Mouse (Mus musculus) heart, postnatal 0 days (tissue): Measurements from ENCODE around the gene Trex1. TPM values are rescaled to one million over a fixed set of nuclear protein-coding genes. Genes with fewer than 3 reads are reported as not detected.

ENCODE experiments used
- ATAC-seq: fragments of 200-750 bp; cut with Nextera tagmentation; 2 replicates; pipeline ENCODE4 v1.8.0; 2017; ENCODE audit warnings: low read depth, moderate number of reproducible peaks, moderate library complexity; ENCODE audit not compliant: insufficient read depth
- DNase-seq: peaks from one replicate; pipeline ENCODE4 v3.0.0-alpha.2; 2016; ENCODE audit warnings: low spot score
- H3K27ac ChIP-seq: fragments of 300-500 bp; sonication (generic); 2 replicates; pipeline ENCODE4 v1.5.1; 2014; ENCODE audit warnings: low read depth, mild to moderate bottlenecking
- H3K27me3 ChIP-seq: fragments of 300-500 bp; sonication (generic); 2 replicates; pipeline ENCODE4 v1.6.1; 2014; ENCODE audit warnings: low read length, mixed read lengths; ENCODE audit not compliant: control insufficient read depth, insufficient read depth
- H3K36me3 ChIP-seq: fragments of 300-500 bp; sonication (generic); replicated peaks from 2 replicates; pipeline ENCODE4 v1.6.1; 2014; ENCODE audit warnings: low read length, mixed read lengths; ENCODE audit not compliant: control insufficient read depth, insufficient read depth
- H3K4me1 ChIP-seq: fragments of 300-500 bp; sonication (generic); 2 replicates; pipeline ENCODE4 v1.6.1; 2014; ENCODE audit warnings: antibody characterized with exemption; ENCODE audit not compliant: control insufficient read depth, insufficient read depth
- H3K4me2 ChIP-seq: fragments of 300-500 bp; sonication (generic); 2 replicates; pipeline ENCODE4 v1.6.1; 2014; ENCODE audit warnings: low read depth, mild to moderate bottlenecking, low read length, moderate library complexity
- H3K4me3 ChIP-seq: fragments of 300-500 bp; sonication (generic); 2 replicates; pipeline ENCODE4 v1.5.1; 2014; ENCODE audit warnings: low read depth, low read length
- H3K9ac ChIP-seq: fragments of 300-500 bp; sonication (generic); replicated peaks from 2 replicates; pipeline ENCODE4 v1.6.1; 2014; ENCODE audit warnings: low read depth, low read length, mixed read lengths
- H3K9me3 ChIP-seq: fragments of 300-500 bp; sonication (generic); replicated peaks from 2 replicates; pipeline ENCODE4 v1.6.1; 2016; ENCODE audit warnings: low read length; ENCODE audit not compliant: control insufficient read depth
- CTCF ChIP-seq: IDR thresholded peaks from 2 replicates; pipeline ENCODE4 v1.5.1; 2016; ENCODE audit warnings: antibody characterized with exemption, control low read depth, low read depth
- EP300 ChIP-seq: IDR thresholded peaks from 2 replicates; pipeline ENCODE4 v1.6.1; 2016; ENCODE audit warnings: antibody characterized with exemption, low read depth
- WGBS: fragments of 180-500 bp; shearing (Covaris S2); extraction: QIAGEN DNeasy Blood & Tissue Kit; methylation state at CpG from one replicate; pipeline ENCODE4 v1.1.7; 2014; 5-methylcytosine and 5-hydroxymethylcytosine counted together
- polyA plus RNA-seq: library from polyadenylated mRNA; unstranded; fragments of >200 nt; fragmentation: Nextera tagmentation; extraction: Ambion mirVana; gene quantifications from 2 replicates; pipeline ENCODE4 v1.2.1, GENCODE M21; 2015
- total RNA-seq: library from RNA; depleted of rRNA; stranded (reverse); fragments of >200 nt; gene quantifications from 2 replicates; pipeline ENCODE4 v1.2.3, GENCODE M21; 2014; ENCODE audit warnings: low replicate concordance

The Trex1 gene
- total and polyA plus RNA-seq, 2 experiments from 2014 or later = 14.6 to 44.2 TPM

DNA sequence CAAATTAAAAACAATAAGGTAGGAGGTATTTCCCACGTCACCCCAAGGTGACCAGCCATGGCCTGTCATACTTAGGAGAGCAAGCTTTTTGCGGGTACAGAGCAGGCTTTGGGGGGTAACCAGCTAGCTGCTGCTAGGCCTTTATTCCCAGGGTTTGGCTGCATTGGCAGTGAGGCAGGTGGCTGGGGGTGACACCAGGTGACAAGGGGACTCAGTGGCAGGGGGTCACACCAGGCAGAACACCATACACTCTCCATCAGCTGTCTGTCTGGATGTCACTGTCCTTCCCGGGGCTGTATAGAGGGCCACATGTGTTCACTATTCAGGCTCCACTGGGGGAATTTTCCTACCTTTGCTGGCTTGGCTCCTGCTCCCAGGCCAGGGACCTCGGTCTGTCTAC lies 2.6 kb downstream of the Trex1 start:
- Histone ChIP-seq H3K27ac (no peak overlapping the region), H3K4me1 (0 out of 2 replicates have a peak, but pooled peaks cover 16% of the 10 kb centered on the region), H3K4me2 (no peak overlapping the region), H3K27me3 (no peaks in the 10 kb centered on the region), H3K9me3 (no peaks in the 10 kb centered on the region), H3K36me3 (peaks cover 37% of the 10 kb centered on the region), H3K9ac (no peak overlapping the region), H3K4me3 (no peak overlapping the region)
- DNase-seq = no peak
- WGBS = 74% methylated on average over 4 of the region's 4 CpGs
- TF ChIP-seq EP300 (no peak), CTCF (no peak)
- ATAC-seq = no peak

DNA sequence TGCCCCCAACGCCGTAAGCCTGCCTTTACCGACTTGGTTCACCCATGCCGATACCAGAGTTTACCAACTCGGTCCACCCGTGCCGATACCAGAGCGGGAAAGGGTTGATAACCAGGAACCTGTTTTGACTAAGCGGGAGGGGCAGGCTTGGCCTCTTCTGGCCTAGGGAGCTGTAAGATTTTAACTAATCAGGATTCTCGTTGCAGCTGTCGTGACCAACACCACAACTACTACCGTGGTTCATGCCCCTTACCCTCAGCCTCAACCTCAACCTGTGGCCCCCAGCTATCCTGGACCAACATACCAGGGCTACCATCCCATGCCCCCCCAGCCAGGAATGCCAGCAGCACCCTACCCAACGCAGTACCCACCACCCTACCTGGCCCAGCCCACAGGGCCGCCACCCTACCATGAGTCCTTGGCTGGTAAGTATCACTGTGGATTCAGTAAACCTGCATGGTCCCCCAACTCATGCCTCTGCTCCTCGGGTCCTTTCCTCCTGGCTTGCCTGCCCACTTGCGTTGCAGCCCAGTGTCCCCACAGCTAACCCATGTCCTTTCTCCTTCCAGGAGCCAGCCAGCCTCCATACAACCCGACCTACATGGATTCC lies 3.3 kb downstream of the Trex1 start:
- Histone ChIP-seq H3K9ac (no peak overlapping the region), H3K27ac (no peak overlapping the region), H3K36me3 (peaks cover 41% of the 10 kb centered on the region), H3K9me3 (no peaks in the 10 kb centered on the region), H3K4me3 (no peak overlapping the region), H3K4me1 (0 out of 2 replicates have a peak, but pooled peaks cover 16% of the 10 kb centered on the region), H3K27me3 (no peaks in the 10 kb centered on the region), H3K4me2 (no peak overlapping the region)
- DNase-seq = no peak
- no peak for TF ChIP-seq EP300
- no peak for TF ChIP-seq CTCF
- no peak for ATAC-seq
- WGBS = 90% methylated on average over 17 of the region's 17 CpGs

DNA sequence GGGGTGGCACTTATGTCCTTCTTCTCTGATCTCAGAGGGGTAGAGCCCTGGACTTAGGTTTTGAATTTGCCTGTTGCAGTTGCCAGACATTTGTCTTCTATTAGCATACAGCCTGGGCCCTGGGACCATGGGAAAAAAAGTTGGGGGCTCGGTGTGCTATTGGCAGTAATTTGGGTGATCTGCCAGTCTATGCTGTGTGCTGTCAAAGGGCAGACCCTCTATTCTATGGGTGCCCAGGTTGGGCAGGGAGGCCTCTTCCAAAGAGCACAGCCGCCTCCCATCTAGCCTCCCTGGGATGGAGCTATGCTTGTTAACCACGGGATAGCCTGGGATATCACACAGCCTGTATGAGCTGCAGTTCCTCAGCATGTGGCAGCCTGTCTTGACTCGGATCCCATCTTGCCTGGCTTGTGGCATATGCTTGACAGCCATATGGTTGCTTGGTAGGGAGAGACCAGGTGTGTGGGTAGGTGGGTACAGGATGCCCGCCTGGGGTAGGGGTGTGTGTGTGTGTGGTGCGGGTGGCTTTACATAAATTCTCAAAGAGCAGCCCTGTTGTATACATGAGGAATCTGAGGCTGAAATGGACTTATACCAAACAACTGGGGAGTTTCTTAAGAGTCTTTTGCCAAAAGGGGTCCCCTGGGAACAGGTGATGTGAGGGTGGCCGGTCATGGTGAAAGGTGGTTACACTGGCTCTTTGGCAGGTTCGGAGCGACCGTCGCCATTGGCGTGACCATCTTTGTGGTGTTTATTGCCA lies 4.1 kb downstream of the Trex1 start:
- 88% methylated on average over 12 of the region's 12 CpGs for WGBS
- Histone ChIP-seq H3K4me1 (0 out of 2 replicates have a peak, but pooled peaks cover 16% of the 10 kb centered on the region), H3K9me3 (no peaks in the 10 kb centered on the region), H3K27me3 (no peaks in the 10 kb centered on the region), H3K4me3 (peak overlapping the region; percentile 33), H3K36me3 (peaks cover 41% of the 10 kb centered on the region), H3K9ac (peak overlapping the region; percentile 3), H3K27ac (peak overlapping the region; percentile 83), H3K4me2 (peak overlapping the region; percentile 55)
- TF ChIP-seq CTCF = no peak
- no peak for TF ChIP-seq EP300
- ATAC-seq (no peak), DNase-seq (no peak)

GRCm38 (mm10) chr9:109054712-109055111 lies 4.8 kb downstream of the Trex1 start:
- no peaks in the 10 kb centered on the region for H3K9me3 ChIP-seq
- no peaks in the 10 kb centered on the region for H3K27me3 ChIP-seq
- H3K9ac ChIP-seq = peak overlapping the region; percentile 3
- H3K27ac ChIP-seq = peak overlapping the region; percentile 83
- peaks cover 43% of the 10 kb centered on the region for H3K36me3 ChIP-seq
- no peak for TF ChIP-seq CTCF
- TF ChIP-seq EP300 = no peak
- DNase-seq (peak; percentile 85), ATAC-seq (peak; percentile 71)
- H3K4me3 ChIP-seq = peak overlapping the region; percentile 33
- H3K4me1 ChIP-seq = 0 out of 2 replicates have a peak, but pooled peaks cover 16% of the 10 kb centered on the region
- 6% methylated on average over 6 of the region's 7 CpGs for WGBS
- peak overlapping the region; percentile 55 for H3K4me2 ChIP-seq

DNA sequence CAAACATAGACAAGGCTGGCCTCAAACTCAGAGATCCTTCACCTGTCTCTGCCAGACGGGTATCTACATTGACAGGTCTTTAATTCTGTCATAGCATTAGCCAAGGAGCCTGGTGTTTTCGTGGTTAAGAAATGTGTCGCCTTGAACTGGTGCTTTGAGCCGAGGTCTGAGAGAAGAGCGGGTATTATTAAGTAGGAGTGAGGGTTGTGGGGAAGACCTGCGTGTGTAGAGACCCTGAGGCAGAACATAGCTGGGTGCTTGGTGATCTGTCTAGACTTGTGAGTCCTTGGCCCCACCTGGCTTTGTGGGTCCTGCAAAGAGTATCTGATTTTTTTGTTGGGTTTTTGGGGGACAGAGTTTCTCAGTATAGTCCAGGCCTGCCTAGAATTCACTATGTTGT lies 5.7 kb downstream of the Trex1 start:
- H3K27ac ChIP-seq = peak overlapping the region; percentile 83
- H3K4me2 ChIP-seq = no peak overlapping the region
- 0 out of 2 replicates have a peak, but pooled peaks cover 16% of the 10 kb centered on the region for H3K4me1 ChIP-seq
- ATAC-seq (no peak), DNase-seq (no peak)
- peaks cover 43% of the 10 kb centered on the region for H3K36me3 ChIP-seq
- 79% methylated on average over 6 of the region's 6 CpGs for WGBS
- H3K27me3 ChIP-seq = no peaks in the 10 kb centered on the region
- TF ChIP-seq CTCF (no peak), EP300 (no peak)
- H3K9ac ChIP-seq = no peak overlapping the region
- H3K9me3 ChIP-seq = no peaks in the 10 kb centered on the region
- no peak overlapping the region for H3K4me3 ChIP-seq
